12 mouse cellular contexts compared by ENCODE assay signal in the genomic region with DNA sequence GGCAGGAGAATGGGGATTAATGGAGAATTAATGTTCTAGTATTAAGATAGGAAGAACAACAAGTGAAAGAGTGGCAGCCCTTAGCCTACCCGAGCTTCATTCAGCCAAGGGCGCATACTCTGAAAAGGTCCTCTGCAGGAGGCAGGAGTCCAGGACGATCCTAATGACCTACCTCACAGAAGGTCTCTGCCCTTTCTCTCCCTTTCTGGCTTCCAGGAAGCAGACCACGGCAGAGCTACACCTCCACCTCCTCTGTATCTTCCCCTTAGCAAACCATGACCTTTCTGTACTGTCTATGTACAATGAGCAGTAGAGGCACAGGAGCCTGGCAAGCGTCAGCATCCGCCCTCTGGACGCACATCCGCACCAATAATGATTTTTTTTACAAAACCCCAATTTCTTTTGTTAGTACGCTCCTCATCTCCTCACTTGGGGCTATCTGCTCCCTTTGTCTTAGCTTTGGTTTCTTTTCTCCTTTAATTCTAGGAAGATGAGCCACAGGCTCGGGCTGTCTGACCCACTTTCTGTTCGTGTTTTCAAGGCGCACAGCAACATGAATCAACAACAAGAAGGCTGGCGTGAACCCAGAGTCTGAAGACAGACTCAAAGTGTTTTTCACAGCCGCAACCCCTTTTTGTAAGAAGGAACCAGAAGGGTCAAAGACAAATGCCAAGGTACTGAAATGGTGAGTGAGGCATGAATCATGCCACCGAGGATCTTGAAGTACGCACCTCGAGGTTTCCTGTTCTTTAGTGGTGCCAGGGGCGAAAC.
DNase-seq lines count a peak whose midpoint lies in the region; ATAC-seq and TF ChIP-seq lines count a peak whose summit lies in the region.
"Had no signal": no experiment of that assay in that cellular context is flagged by ENCODE, and none has a peak within 500 bp of the region (broad histone marks: within the 10 kb centered on the region; RNA-seq: fewer than 3 reads in every experiment).

No protein-coding gene starts in this region.

- no peak overlapping the region for H3K4me3 ChIP-seq in neural tube, embryonic 14.5 days (ENCODE audit: low read depth, low read length)
- H3K4me3 ChIP-seq in heart, embryonic 16.5 days (ENCODE audit: low read length): no peak overlapping the region
- no peak overlapping the region for H3K4me3 ChIP-seq in thymus, adult 2 months (ENCODE audit: control insufficient read depth, insufficient read depth, low read length)
- H3K4me3 ChIP-seq: hindbrain, embryonic 10.5 days; limb, embryonic 15.5 days; neural tube, embryonic 13.5 days had no signal

- H3K36me3 ChIP-seq in neural tube, embryonic 14.5 days (ENCODE audit: control insufficient read depth, insufficient read depth, low read length): no peaks in the 10 kb centered on the region
- H3K36me3 ChIP-seq in heart, embryonic 16.5 days (ENCODE audit: control insufficient read depth, insufficient read depth): no peaks in the 10 kb centered on the region
- no peaks in the 10 kb centered on the region for H3K36me3 ChIP-seq in thymus, adult 2 months (ENCODE audit: control insufficient read depth, insufficient read depth, low read length)
- H3K36me3 ChIP-seq: G1E; hindbrain, embryonic 10.5 days; limb, embryonic 15.5 days; neural tube, embryonic 13.5 days had no signal

- DNase-seq in gastrocnemius, adult 18-20 months (ENCODE audit: low spot score): peak; percentile 71
- no peak for DNase-seq in gastrocnemius, postnatal 25 days
- DNase-seq in neural tube, embryonic 10.5 days (ENCODE audit: extremely low spot score, low spot score): no peak
- DNase-seq in right cerebral cortex, postnatal 4 days: peak; percentile 21
- no peak for DNase-seq in spleen, postnatal 14 days (ENCODE audit: low spot score in 2 of 2)
- no peak for DNase-seq in thymus, adult 2 months

- no peaks in the 10 kb centered on the region for H3K27me3 ChIP-seq in neural tube, embryonic 14.5 days (ENCODE audit: control insufficient read depth, insufficient read depth, low read length)
- no peaks in the 10 kb centered on the region for H3K27me3 ChIP-seq in heart, embryonic 16.5 days (ENCODE audit: control insufficient read depth, insufficient read depth, low read length)
- no peaks in the 10 kb centered on the region for H3K27me3 ChIP-seq in thymus, adult 2 months (ENCODE audit: control insufficient read depth, insufficient read depth, low read length)
- H3K27me3 ChIP-seq: limb, embryonic 15.5 days; neural tube, embryonic 13.5 days had no signal

- TF ChIP-seq POLR2A in thymus, adult 2 months (IDR thresholded peaks at IDR 0.05; ENCODE audit: control insufficient read depth, extremely low read depth, insufficient read depth, low read length, poor library complexity): no peak

- H3K27ac ChIP-seq in neural tube, embryonic 14.5 days (ENCODE audit: low read depth, low read length): 0 out of 2 replicates have a peak overlapping the region, but pooled peaks have one; percentile 28
- peak overlapping the region; percentile 16; the same call in 1 of the 2 replicates for H3K27ac ChIP-seq in heart, embryonic 16.5 days (ENCODE audit: low read length)
- no peak overlapping the region for H3K27ac ChIP-seq in thymus, adult 2 months (ENCODE audit: control insufficient read depth, insufficient read depth, low read length)
- H3K27ac ChIP-seq: hindbrain, embryonic 10.5 days; neural tube, embryonic 13.5 days had no signal

- TF ChIP-seq CTCF in thymus, adult 2 months (IDR thresholded peaks at IDR 0.05; ENCODE audit: borderline replicate concordance, control insufficient read depth, extremely low read depth, insufficient read depth, low read length, poor library complexity): no peak

- no peak overlapping the region for H3K4me2 ChIP-seq in neural tube, embryonic 14.5 days (ENCODE audit: low read depth, low read length)
- H3K4me2 ChIP-seq in heart, embryonic 16.5 days (ENCODE audit: low read depth, low read length): no peak overlapping the region
- H3K4me2 ChIP-seq: limb, embryonic 15.5 days; neural tube, embryonic 13.5 days had no signal

- ATAC-seq in neural tube, embryonic 14.5 days (ENCODE audit: low read depth): no peak
- no peak for ATAC-seq in heart, embryonic 16.5 days (replicated peaks; ENCODE audit: extremely low read depth, insufficient read depth, low FRiP score)

- WGBS in neural tube, embryonic 14.5 days: 62% methylated on average over 18 of the region's 18 CpGs
- WGBS in heart, embryonic 16.5 days: 79% methylated on average over 18 of the region's 18 CpGs
- 71% methylated on average over 18 of the region's 18 CpGs for WGBS in thymus, adult 2 months

- H3K4me1 ChIP-seq in neural tube, embryonic 14.5 days (ENCODE audit: control insufficient read depth, insufficient read depth, low read length): no peaks in the 10 kb centered on the region
- H3K4me1 ChIP-seq in heart, embryonic 16.5 days (ENCODE audit: control insufficient read depth, insufficient read depth, low read length): peaks cover 8% of the 10 kb centered on the region
- H3K4me1 ChIP-seq in thymus, adult 2 months (replicated peaks; ENCODE audit: control insufficient read depth, insufficient read depth, low read length): no peaks in the 10 kb centered on the region

- no peak overlapping the region for H3K9ac ChIP-seq in neural tube, embryonic 14.5 days (replicated peaks; ENCODE audit: low read depth, low read length)
- no peak overlapping the region for H3K9ac ChIP-seq in heart, embryonic 16.5 days (ENCODE audit: low read length)
- H3K9ac ChIP-seq: limb, embryonic 15.5 days; neural tube, embryonic 13.5 days had no signal

- H3K9me3 ChIP-seq in neural tube, embryonic 14.5 days (ENCODE audit: control insufficient read depth, low read length): no peaks in the 10 kb centered on the region
- no peaks in the 10 kb centered on the region; the same call in 1 of the 2 replicates for H3K9me3 ChIP-seq in heart, embryonic 16.5 days (replicated peaks; ENCODE audit: control insufficient read depth, low read length)
- H3K9me3 ChIP-seq: hindbrain, embryonic 10.5 days; limb, embryonic 15.5 days; neural tube, embryonic 13.5 days had no signal

Comparison
In these comparisons a context has a peak if more than half of its experiments do, and no peak if none do; other contexts are left out.
1. DNase-seq: peak in gastrocnemius, adult 18-20 months (single experiment) and right cerebral cortex, postnatal 4 days (single experiment); none in gastrocnemius, postnatal 25 days (single experiment), neural tube, embryonic 10.5 days (single experiment), spleen, postnatal 14 days (0 of 2) and thymus, adult 2 months (single experiment).